Comparison of ENCODE assay signal across 21 mouse cellular contexts in genomic region chr1:80519893-80520292, GRCm38 (mm10). TPM values are rescaled to one million over a fixed set of nuclear protein-coding genes. Genes with fewer than 3 reads are reported as not detected.
"Had no signal": no experiment of that assay in that cellular context is flagged by ENCODE, and none has a peak within 500 bp of the region (broad histone marks: within the 10 kb centered on the region; RNA-seq: fewer than 3 reads in every experiment).

No protein-coding gene starts in this region.

- H3K27me3 ChIP-seq: limb, embryonic 12.5 days; megakaryocyte, embryonic 14.5 days had no signal

- H3K9me3 ChIP-seq: limb, embryonic 12.5 days; megakaryocyte, embryonic 14.5 days had no signal

- H3K36me3 ChIP-seq: limb, embryonic 12.5 days had no signal

- H3K27ac ChIP-seq: kidney, postnatal 0 days; limb, embryonic 12.5 days; liver, embryonic 14.5 days; stomach, postnatal 0 days had no signal

- H3K9ac ChIP-seq: limb, embryonic 12.5 days; liver, embryonic 14.5 days had no signal

- DNase-seq: kidney, adult 9 months; kidney, postnatal 36 days; layer of hippocampus, adult 9-11 months; layer of hippocampus, postnatal 36 days; lung, adult 18-20 months; lung, postnatal 36 days; right cerebral cortex, postnatal 25 days; thymus, postnatal 4 days had no signal

- H3K4me3 ChIP-seq: limb, embryonic 12.5 days; megakaryocyte, embryonic 14.5 days had no signal

- H3K4me2 ChIP-seq: limb, embryonic 12.5 days; midbrain, embryonic 11.5 days had no signal

- H3K4me1 ChIP-seq: limb, embryonic 12.5 days; megakaryocyte, embryonic 14.5 days had no signal

RNA-seq across cellular contexts. Expression of gene Gm45261, which starts 58.6 kb away (rescaled TPM):
- total RNA-seq: layer of hippocampus, adult 18-20 months; layer of hippocampus, postnatal 36 days; left cerebral cortex, adult 8-10 months; left cerebral cortex, postnatal 25 days; liver, adult 2 months had no signal
- polyA plus RNA-seq: kidney, postnatal 0 days; limb, embryonic 12.5 days; liver, adult 2 months; liver, embryonic 14.5 days; lung, embryonic 16.5 days; midbrain, embryonic 11.5 days; midbrain, embryonic 16.5 days; neural tube, embryonic 14.5 days; stomach, postnatal 0 days had no signal
